Mouse (Mus musculus) layer of hippocampus, adult 8-10 months (tissue): Measurements from ENCODE around the gene Dock1. TPM values are rescaled to one million over a fixed set of nuclear protein-coding genes. Genes with fewer than 3 reads are reported as not detected.

Source experiments
- DNase-seq, 2 experiments: peaks; one replicate each; pipeline ENCODE4 v3.0.0; 2022; ENCODE audit warnings: low spot score in 2 of 2
- total RNA-seq, 4 experiments: library from RNA; stranded (reverse); gene quantifications; 2 replicates each; pipeline ENCODE4 v1.2.4; 2022

Gene Dock1
- total RNA-seq, 4 experiments from 2014 or later = 27.5 to 31.6 (median 30.5) TPM

- DNase-seq = no peak
These were observed 25.0 kb downstream of the Dock1 start for GRCm38 (mm10) chr7:134695431-134695830.

GRCm38 (mm10) chr7:134696126-134696979 lies 25.9 kb downstream of the Dock1 start:
- DNase-seq = no peak

GRCm38 (mm10) chr7:134697479-134697878 lies 27.0 kb downstream of the Dock1 start:
- DNase-seq = no peak

GRCm38 (mm10) chr7:134698246-134698645 lies 27.8 kb downstream of the Dock1 start:
- DNase-seq = no peak

- DNase-seq = no peak
These were observed 29.5 kb downstream of the Dock1 start for GRCm38 (mm10) chr7:134700001-134700400.

- DNase-seq = no peak
These were observed 32.0 kb downstream of the Dock1 start for GRCm38 (mm10) chr7:134702481-134702880.

GRCm38 (mm10) chr7:134703704-134704103 lies 33.2 kb downstream of the Dock1 start:
- peak; percentile 10 to 13 for DNase-seq

GRCm38 (mm10) chr7:134709226-134709853 lies 38.9 kb downstream of the Dock1 start:
- DNase-seq = peak; percentile 67 to 81

- no peak for DNase-seq
These were observed 41.1 kb downstream of the Dock1 start for GRCm38 (mm10) chr7:134711576-134711975.

- DNase-seq = no peak
These were observed 49.0 kb downstream of the Dock1 start for GRCm38 (mm10) chr7:134719406-134719805.

GRCm38 (mm10) chr7:134722361-134722760 lies 51.9 kb downstream of the Dock1 start:
- DNase-seq = no peak

- DNase-seq = no peak
These were observed 52.5 kb downstream of the Dock1 start for GRCm38 (mm10) chr7:134722955-134723354.

GRCm38 (mm10) chr7:134723509-134723908 lies 53.1 kb downstream of the Dock1 start:
- no peak for DNase-seq

- DNase-seq = no peak
These were observed 54.4 kb downstream of the Dock1 start for GRCm38 (mm10) chr7:134724841-134725240.

- peak; percentile 63 to 71 for DNase-seq
These were observed 55.4 kb downstream of the Dock1 start for GRCm38 (mm10) chr7:134725551-134726529.

GRCm38 (mm10) chr7:134726530-134727258 lies 56.2 kb downstream of the Dock1 start:
- no peak for DNase-seq

GRCm38 (mm10) chr7:134729348-134729747 lies 58.9 kb downstream of the Dock1 start:
- DNase-seq = no peak

GRCm38 (mm10) chr7:134730406-134731126 lies 60.1 kb downstream of the Dock1 start:
- DNase-seq = no peak

GRCm38 (mm10) chr7:134747059-134747458 lies 76.6 kb downstream of the Dock1 start:
- DNase-seq = no peak

- DNase-seq = no peak
These were observed 77.9 kb downstream of the Dock1 start for GRCm38 (mm10) chr7:134748376-134748775.
